Mouse (Mus musculus): ENCODE measurements around the gene Fbrs. TPM values are rescaled to one million over a fixed set of nuclear protein-coding genes. Genes with fewer than 3 reads are reported as not detected.
"Not testable (repeated sequence)": the region's sequence is repeated elsewhere in the genome, so short reads cannot be mapped to it uniquely, and the experiment has no call there.

The Fbrs gene
- 15.0 and 15.3 TPM in 2 replicates for polyA plus RNA-seq (2015; fragmentation: Nextera tagmentation; extraction: Ambion mirVana)

- Histone ChIP-seq H3K9ac (peak within 1 kb of the TSS; percentile 98), H3K4me3 (peak within 1 kb of the TSS; percentile 100), H3K4me2 (replicated peaks) (peak within 1 kb of the TSS; percentile 99), H3K27ac (peak within 1 kb of the TSS; percentile 96), H3K36me3 (peaks cover 63% of the 10 kb centered on the region), H3K9me3 (no peaks in the 10 kb centered on the region), H3K4me1 (peaks cover 24% of the 10 kb centered on the region), H3K27me3 (no peaks in the 10 kb centered on the region)
- peak; percentile 75 for ATAC-seq (ENCODE audit: low FRiP score, low read depth)
- WGBS, result under 1% methylated on average over 59 of the region's 62 CpGs
These were observed at the start of gene Fbrs for GRCm38 (mm10) chr7:127478635-127479317. Gene Fbrs (plus strand): TSS chr7:127479199.

DNA sequence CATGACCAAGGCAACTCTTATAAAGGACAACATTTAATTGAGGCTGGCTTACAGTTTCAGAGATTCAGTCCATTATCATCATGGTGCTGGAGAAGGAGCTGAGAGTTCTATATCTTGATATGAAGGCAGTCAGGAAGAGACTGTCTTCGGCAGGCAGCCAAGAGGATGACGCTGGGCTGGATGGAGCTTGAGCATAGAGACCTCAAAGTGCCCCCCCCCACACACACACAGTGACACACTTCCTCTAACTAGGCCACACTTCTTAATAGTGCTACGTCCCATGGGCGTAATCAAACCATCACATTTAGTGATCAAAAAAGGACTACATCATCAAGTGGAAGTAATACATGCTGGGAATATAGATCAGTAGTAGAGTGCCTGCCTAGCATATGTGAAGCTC lies 43.8 kb upstream of the Fbrs start:
- Histone ChIP-seq H3K4me1 (no peaks in the 10 kb centered on the region), H3K36me3 (no peaks in the 10 kb centered on the region), H3K9ac (no peak overlapping the region), H3K27me3 (no peaks in the 10 kb centered on the region), H3K9me3 (peaks cover 14% of the 10 kb centered on the region), H3K4me3 (no peak overlapping the region), H3K27ac (no peak overlapping the region), H3K4me2 (replicated peaks) (no peak overlapping the region)
- no peak for ATAC-seq (ENCODE audit: low FRiP score, low read depth)
- WGBS, result 92% methylated on average over 4 of the region's 4 CpGs

DNA sequence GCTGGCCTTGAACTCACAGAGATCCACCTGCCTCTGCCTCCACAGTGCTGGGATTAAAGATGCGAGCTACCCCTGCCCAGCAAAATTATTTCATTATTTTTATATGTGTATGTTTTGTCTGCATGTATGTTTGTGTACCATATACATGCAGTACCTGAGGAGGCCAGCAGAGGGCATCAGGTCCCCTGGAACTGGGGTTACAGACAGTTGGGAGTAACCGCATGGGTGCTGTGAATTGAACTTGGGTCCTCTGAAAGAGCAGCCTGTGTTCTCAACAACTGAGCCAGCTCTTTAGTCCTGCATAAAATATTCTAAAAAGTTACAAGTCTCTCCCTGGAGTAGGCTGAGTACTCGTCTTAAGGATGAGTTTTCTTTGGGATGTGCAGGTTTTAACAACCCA lies 41.3 kb upstream of the Fbrs start:
- Histone ChIP-seq H3K4me2 (replicated peaks) (no peak overlapping the region), H3K4me1 (no peaks in the 10 kb centered on the region), H3K36me3 (peaks cover 17% of the 10 kb centered on the region), H3K9ac (no peak overlapping the region), H3K27me3 (no peaks in the 10 kb centered on the region), H3K9me3 (peaks cover 14% of the 10 kb centered on the region), H3K4me3 (no peak overlapping the region; the same call in 1 of the 2 replicates), H3K27ac (no peak overlapping the region)
- no peak for ATAC-seq (ENCODE audit: low FRiP score, low read depth)
- 86% methylated on average over 3 of the region's 3 CpGs for WGBS

GRCm38 (mm10) chr7:127443976-127444375 lies 35.0 kb upstream of the Fbrs start:
- no peak for ATAC-seq (ENCODE audit: low FRiP score, low read depth)
- H3K36me3 ChIP-seq, result peaks cover 63% of the 10 kb centered on the region

GRCm38 (mm10) chr7:127448521-127449300 lies 30.3 kb upstream of the Fbrs start, which contains the start of gene Zfp689:
Gene Zfp689 (minus strand): TSS chr7:127449158.
- H3K4me3 ChIP-seq, result peak within 1 kb of the TSS; percentile 91
- no peaks in the 10 kb centered on the region for H3K27me3 ChIP-seq
- under 1% methylated on average over 54 of the region's 54 CpGs for WGBS
- ATAC-seq (ENCODE audit: low FRiP score, low read depth), result peak; percentile 91
- peak within 1 kb of the TSS; percentile 97 for H3K27ac ChIP-seq
- H3K9ac ChIP-seq, result peak within 1 kb of the TSS; percentile 92
- peaks cover 66% of the 10 kb centered on the region for H3K36me3 ChIP-seq
- H3K4me1 ChIP-seq, result peaks cover 45% of the 10 kb centered on the region
- peak within 1 kb of the TSS; percentile 88 for H3K4me2 ChIP-seq (replicated peaks)
- H3K9me3 ChIP-seq, result no peaks in the 10 kb centered on the region

More at GRCm38 (mm10) chr7:127443976-127444375, 35.0 kb upstream of the Fbrs start:
- Histone ChIP-seq H3K4me2 (replicated peaks) (no peak overlapping the region), H3K27ac (no peak overlapping the region), H3K27me3 (no peaks in the 10 kb centered on the region), H3K9ac (no peak overlapping the region), H3K4me3 (no peak overlapping the region), H3K4me1 (peaks cover 6% of the 10 kb centered on the region; the same call in 1 of the 2 replicates), H3K9me3 (no peaks in the 10 kb centered on the region; the same call in 1 of the 2 replicates)
- 91% methylated on average over 20 of the region's 20 CpGs for WGBS

GRCm38 (mm10) chr7:127449966-127450365 lies 29.0 kb upstream of the Fbrs start:
- ATAC-seq (ENCODE audit: low FRiP score, low read depth), result no peak
- Histone ChIP-seq H3K27ac (no peak overlapping the region), H3K9me3 (no peaks in the 10 kb centered on the region), H3K27me3 (no peaks in the 10 kb centered on the region), H3K9ac (peak overlapping the region; percentile 67), H3K4me1 (peaks cover 45% of the 10 kb centered on the region), H3K4me3 (peak overlapping the region; percentile 91), H3K4me2 (replicated peaks) (peak overlapping the region; percentile 88), H3K36me3 (peaks cover 63% of the 10 kb centered on the region)
- 83% methylated on average over 7 of the region's 7 CpGs for WGBS

DNA sequence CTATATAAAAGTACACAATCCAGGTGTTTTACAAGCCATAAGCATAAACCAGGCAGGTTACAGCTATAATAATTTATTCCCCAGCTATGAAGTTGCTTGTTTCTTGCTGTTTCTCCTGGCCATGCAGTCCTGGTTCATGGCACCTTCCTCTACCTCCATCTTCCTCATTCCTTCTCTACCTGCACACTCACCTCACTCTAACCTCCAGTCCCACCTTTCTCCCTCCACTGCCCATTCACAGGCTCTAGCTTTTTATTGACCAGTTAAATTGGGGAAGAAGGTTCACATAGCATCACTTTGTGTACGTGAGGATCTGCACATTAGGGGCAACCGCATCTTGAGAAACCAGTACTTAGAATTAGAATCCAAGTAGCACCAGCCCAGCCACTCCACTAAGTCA lies 25.9 kb upstream of the Fbrs start:
- Histone ChIP-seq H3K27ac (no peak overlapping the region), H3K27me3 (no peaks in the 10 kb centered on the region), H3K4me2 (replicated peaks) (no peak overlapping the region), H3K9ac (no peak overlapping the region), H3K9me3 (peaks cover 14% of the 10 kb centered on the region; the same call in 1 of the 2 replicates), H3K4me1 (peaks cover 39% of the 10 kb centered on the region), H3K36me3 (peaks cover 65% of the 10 kb centered on the region), H3K4me3 (no peak overlapping the region)
- WGBS, result 96% methylated on average over 2 of the region's 2 CpGs
- no peak for ATAC-seq (ENCODE audit: low FRiP score, low read depth)

GRCm38 (mm10) chr7:127454905-127455304 lies 24.1 kb upstream of the Fbrs start:
- Histone ChIP-seq H3K27me3 (no peaks in the 10 kb centered on the region), H3K9ac (no peak overlapping the region), H3K9me3 (peaks cover 14% of the 10 kb centered on the region; the same call in 1 of the 2 replicates), H3K27ac (no peak overlapping the region), H3K36me3 (peaks cover 72% of the 10 kb centered on the region), H3K4me2 (replicated peaks) (no peak overlapping the region), H3K4me1 (peaks cover 33% of the 10 kb centered on the region), H3K4me3 (no peak overlapping the region)
- 91% methylated on average over 7 of the region's 7 CpGs for WGBS
- ATAC-seq (ENCODE audit: low FRiP score, low read depth), result no peak

DNA sequence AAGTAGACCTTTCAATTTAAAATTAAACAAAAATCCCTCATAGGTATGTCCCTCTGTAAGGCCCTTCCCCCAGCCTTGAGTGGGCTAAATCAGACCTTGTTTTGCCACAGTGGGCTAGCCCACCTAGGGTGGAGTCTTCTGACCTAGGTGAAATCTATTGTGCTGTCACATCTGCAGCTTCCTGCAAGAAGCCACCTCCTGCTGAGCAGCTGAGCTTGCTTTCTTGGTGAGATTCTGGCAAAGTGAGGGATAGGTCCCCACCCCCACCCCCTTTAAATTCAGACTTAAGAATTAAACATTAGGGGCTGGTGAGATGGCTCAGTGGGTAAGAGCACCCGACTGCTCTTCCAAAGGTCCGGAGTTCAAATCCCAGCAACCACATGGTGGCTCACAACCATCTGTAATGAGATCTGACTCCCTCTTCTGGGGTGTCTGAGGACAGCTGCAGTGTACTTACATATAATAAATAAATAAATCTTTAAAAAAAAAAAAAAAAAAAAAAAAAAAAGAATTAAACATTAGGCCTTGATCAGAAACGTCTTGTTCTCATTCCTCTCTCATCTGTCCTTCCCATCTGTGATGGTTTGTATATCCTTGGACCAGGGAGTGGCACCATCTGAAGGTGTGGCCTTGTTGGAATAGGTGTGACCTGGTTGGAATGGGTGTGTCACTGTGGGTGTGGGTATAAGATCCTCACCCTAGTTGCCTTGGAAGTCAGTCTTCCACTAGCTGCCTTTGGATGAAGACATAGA lies 20.5 kb upstream of the Fbrs start:
- not testable (repeated sequence) for H3K9ac ChIP-seq; H3K4me2 ChIP-seq (replicated peaks); ATAC-seq (ENCODE audit: low FRiP score, low read depth); H3K4me3 ChIP-seq; H3K27ac ChIP-seq; H3K27me3 ChIP-seq; H3K4me1 ChIP-seq
- 87% methylated on average over 3 of the region's 3 CpGs for WGBS
- peaks cover 14% of the 10 kb centered on the region; the same call in 1 of the 2 replicates for H3K9me3 ChIP-seq
- peaks cover 70% of the 10 kb centered on the region for H3K36me3 ChIP-seq

GRCm38 (mm10) chr7:127459311-127459710 lies 19.7 kb upstream of the Fbrs start, which contains the start of gene Prr14:
Gene Prr14 (plus strand): TSS chr7:127459611.
- H3K9me3 ChIP-seq, result peaks cover 14% of the 10 kb centered on the region; the same call in 1 of the 2 replicates
- H3K4me2 ChIP-seq (replicated peaks); H3K4me3 ChIP-seq; H3K4me1 ChIP-seq; H3K27me3 ChIP-seq; H3K9ac ChIP-seq; H3K27ac ChIP-seq; ATAC-seq (ENCODE audit: low FRiP score, low read depth): not testable (repeated sequence)
- peaks cover 73% of the 10 kb centered on the region for H3K36me3 ChIP-seq
- WGBS, result 96% methylated on average over 8 of the region's 8 CpGs

DNA sequence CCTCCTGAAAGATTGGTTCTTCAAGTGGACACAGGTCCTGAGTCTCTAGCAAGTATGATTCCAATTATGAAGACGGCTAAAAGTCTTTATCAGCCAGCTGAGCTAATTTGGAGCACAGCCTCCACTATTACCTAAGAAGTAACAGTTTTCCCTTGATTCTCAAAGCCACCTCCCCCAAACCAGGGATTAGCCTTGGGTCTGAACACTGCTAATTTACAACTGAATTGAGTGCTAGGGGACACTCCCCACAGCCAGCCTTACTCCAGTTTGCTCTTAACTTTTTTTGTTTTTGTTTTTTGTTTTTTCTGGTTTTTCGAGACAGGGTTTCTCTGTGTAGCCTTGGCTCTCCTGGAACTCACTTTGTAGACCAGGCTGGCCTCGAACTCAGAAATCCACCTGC lies 13.8 kb upstream of the Fbrs start:
- H3K4me3 ChIP-seq, result no peak overlapping the region
- H3K4me2 ChIP-seq (replicated peaks), result no peak overlapping the region
- H3K9me3 ChIP-seq, result no peaks in the 10 kb centered on the region
- no peaks in the 10 kb centered on the region for H3K27me3 ChIP-seq
- ATAC-seq (ENCODE audit: low FRiP score, low read depth), result no peak
- no peak overlapping the region for H3K9ac ChIP-seq
- 86% methylated on average over 3 of the region's 3 CpGs for WGBS
- H3K4me1 ChIP-seq, result peaks cover 6% of the 10 kb centered on the region; the same call in 1 of the 2 replicates
- H3K27ac ChIP-seq, result no peak overlapping the region
- H3K36me3 ChIP-seq, result peaks cover 76% of the 10 kb centered on the region
